Mouse (Mus musculus) CH12.LX (cell line): ENCODE measurements around the gene Ptgs2. TPM values are rescaled to one million over a fixed set of nuclear protein-coding genes. Genes with fewer than 3 reads are reported as not detected.

Source experiments
- DNase-seq: peaks from one replicate; pipeline ENCODE4 v3.0.0-alpha.2; 2013; ENCODE audit errors: extremely low read depth
- H3K27ac ChIP-seq: 2 replicates; pipeline ENCODE4 v1.5.1; 2012; ENCODE audit warnings: low read depth, mild to moderate bottlenecking, control low read depth, moderate library complexity; ENCODE audit not compliant: insufficient read depth
- H3K27me3 ChIP-seq: replicated peaks from 2 replicates; pipeline ENCODE3; 2012; ENCODE audit warnings: inconsistent platforms
- H3K36me3 ChIP-seq, 2 experiments: replicated peaks in 1 of 2; 2 replicates each; pipeline versions ENCODE3 to v1.6.1; 2012; ENCODE audit warnings: inconsistent platforms in 1 of 2, low read length in 1 of 2, mild to moderate bottlenecking in 1 of 2, mixed read lengths in 1 of 2, moderate library complexity in 1 of 2; ENCODE audit not compliant: control insufficient read depth in 1 of 2, insufficient read depth in 1 of 2
- H3K4me1 ChIP-seq, 2 experiments: 2 replicates each; pipeline ENCODE4 v1.6.1; 2012; ENCODE audit warnings: inconsistent platforms in 1 of 2, moderate library complexity in 1 of 2; ENCODE audit not compliant: insufficient read depth in 2 of 2, control insufficient read depth in 1 of 2
- H3K4me2 ChIP-seq: 2 replicates; pipeline ENCODE4 v1.6.1; 2012; ENCODE audit warnings: low read depth, mild to moderate bottlenecking, control low read depth; ENCODE audit not compliant: poor library complexity, insufficient read depth, severe bottlenecking
- H3K4me3 ChIP-seq, 3 experiments: fragments of 150-350 bp in 1 of 3; sonication (generic) in 1 of 3; replicated peaks in 1 of 3; 2 replicates each; pipeline versions ENCODE3 to v1.5.1; 2011 to 2012; ENCODE audit warnings: low read depth in 2 of 3, low read length in 2 of 3, mild to moderate bottlenecking in 2 of 3, moderate library complexity in 2 of 3, control low read depth in 1 of 3, improper control_type of control experiment in 1 of 3, inconsistent platforms in 1 of 3, mixed read lengths in 1 of 3; ENCODE audit not compliant: poor library complexity in 1 of 3
- H3K79me2 ChIP-seq: replicated peaks from 2 replicates; pipeline ENCODE4 v1.6.1; 2012; ENCODE audit warnings: mild to moderate bottlenecking, moderate library complexity; ENCODE audit not compliant: control insufficient read depth, poor library complexity, insufficient read depth, severe bottlenecking; ENCODE audit errors: extremely low read depth
- H3K9ac ChIP-seq: 2 replicates; pipeline ENCODE4 v1.6.1; 2012; ENCODE audit warnings: low read depth, mild to moderate bottlenecking, control low read depth, moderate library complexity; ENCODE audit not compliant: insufficient read depth
- H3K9me3 ChIP-seq: replicated peaks from 2 replicates; pipeline ENCODE3; 2012; ENCODE audit warnings: low read length, inconsistent platforms, mixed read lengths
- ETS1 ChIP-seq: conservative IDR thresholded peaks from 2 replicates; pipeline ENCODE4 v1.6.1; 2012; ENCODE audit warnings: low read depth, mild to moderate bottlenecking, inconsistent platforms, low read length, improper control_type of control experiment, moderate library complexity
- GABPA ChIP-seq: IDR thresholded peaks from 2 replicates; pipeline ENCODE4 v1.6.1; 2012; ENCODE audit warnings: low read depth, low read length, improper control_type of control experiment, inconsistent platforms; ENCODE audit not compliant: insufficient replicate concordance
- IRF4 ChIP-seq: IDR thresholded peaks from 2 replicates; pipeline ENCODE4 v1.6.1; 2014; ENCODE audit warnings: low read depth, mild to moderate bottlenecking, inconsistent platforms, low read length, improper control_type of control experiment
- JUN ChIP-seq: IDR thresholded peaks from 2 replicates; pipeline ENCODE4 v1.6.1; 2011; ENCODE audit warnings: low read depth, mild to moderate bottlenecking, low read length, improper control_type of control experiment, moderate library complexity; ENCODE audit not compliant: insufficient read depth
- KAT2A ChIP-seq: IDR thresholded peaks from 2 replicates; pipeline ENCODE4 v1.6.1; 2012; ENCODE audit warnings: low read length, improper control_type of control experiment, inconsistent platforms; ENCODE audit not compliant: insufficient replicate concordance
- MAFK ChIP-seq: IDR thresholded peaks from 2 replicates; pipeline ENCODE4 v1.6.1; 2011; ENCODE audit warnings: low read length, improper control_type of control experiment; ENCODE audit not compliant: insufficient replicate concordance
- MAX ChIP-seq: IDR thresholded peaks from 2 replicates; pipeline ENCODE4 v1.6.1; 2011; ENCODE audit warnings: low read length, improper control_type of control experiment
- MAZ ChIP-seq: IDR thresholded peaks from 2 replicates; pipeline ENCODE4 v1.6.1; 2012; ENCODE audit warnings: low read depth, mild to moderate bottlenecking, inconsistent platforms, low read length, improper control_type of control experiment, moderate library complexity
- MXI1 ChIP-seq: IDR thresholded peaks from 2 replicates; pipeline ENCODE4 v1.6.1; 2011; ENCODE audit warnings: mild to moderate bottlenecking, low read depth, low read length, improper control_type of control experiment
- MYC ChIP-seq: IDR thresholded peaks from 2 replicates; pipeline ENCODE4 v1.6.1; 2011; ENCODE audit warnings: low read depth, mild to moderate bottlenecking, improper control_type of control experiment, low read length
- NELFE ChIP-seq: IDR thresholded peaks from 2 replicates; pipeline ENCODE4 v1.6.1; 2011; ENCODE audit warnings: low read depth, low read length, improper control_type of control experiment
- NRF1 ChIP-seq: IDR thresholded peaks from 2 replicates; pipeline ENCODE4 v1.6.1; 2014; ENCODE audit warnings: low read depth, mild to moderate bottlenecking, inconsistent platforms, low read length, improper control_type of control experiment, moderate library complexity
- PAX5 ChIP-seq: IDR thresholded peaks from 2 replicates; pipeline ENCODE4 v1.6.1; 2012; ENCODE audit warnings: low read length, inconsistent platforms, mixed read lengths
- SMC3 ChIP-seq: IDR thresholded peaks from 2 replicates; pipeline ENCODE4 v1.6.1; 2011; ENCODE audit warnings: low read depth, low read length, improper control_type of control experiment
- TBP ChIP-seq: conservative IDR thresholded peaks from 2 replicates; pipeline ENCODE4 v1.6.1; 2011; ENCODE audit warnings: low read depth, low read length, improper control_type of control experiment
- TCF12 ChIP-seq: IDR thresholded peaks from 2 replicates; pipeline ENCODE4 v1.6.1; 2014; ENCODE audit warnings: low read depth, mild to moderate bottlenecking, inconsistent platforms, low read length, improper control_type of control experiment
- USF1 ChIP-seq: IDR thresholded peaks from 2 replicates; pipeline ENCODE4 v1.6.1; 2014; ENCODE audit warnings: low read depth, mild to moderate bottlenecking, inconsistent platforms, low read length, improper control_type of control experiment
- USF2 ChIP-seq: conservative IDR thresholded peaks from 2 replicates; pipeline ENCODE4 v1.6.1; 2011; ENCODE audit warnings: low read depth, low read length, improper control_type of control experiment
- ZC3H11A ChIP-seq: IDR thresholded peaks from 2 replicates; pipeline ENCODE4 v1.6.1; 2012; ENCODE audit warnings: low read depth, mild to moderate bottlenecking, inconsistent platforms, low read length, improper control_type of control experiment
- ZKSCAN1 ChIP-seq: IDR thresholded peaks from 2 replicates; pipeline ENCODE4 v1.6.1; 2012; ENCODE audit warnings: low read depth, inconsistent platforms, low read length, improper control_type of control experiment, borderline replicate concordance
- ZNF384 ChIP-seq: IDR thresholded peaks from 2 replicates; pipeline ENCODE4 v1.6.1; 2012; ENCODE audit warnings: low read depth, low read length, improper control_type of control experiment, inconsistent platforms
- dilution Hi-C: fragments of 300-500 bp; cut with MboI; formaldehyde crosslinking; loops from 2 replicates; pipeline ENCODE4 v1.14.3; 2020; ENCODE audit warnings: low sequenced_read_pairs; ENCODE audit not compliant: extremely low pct_unique_long_range_greater_than_20kb, extremely low pct_ligation_motif_present
- in situ Hi-C: fragments of 300-500 bp; cut with MboI; formaldehyde crosslinking; loops from 3 replicates; pipeline ENCODE4 v1.14.3; 2019; ENCODE audit warnings: low sequenced_read_pairs, low pct_ligation_motif_present, low pct_unique_long_range_greater_than_20kb, mixed read lengths
- polyA plus RNA-seq: library from polyadenylated mRNA; unstranded; fragments of >175 nt; gene quantifications from 2 replicates; pipeline ENCODE4 v1.2.1, GENCODE M21; 2012; ENCODE audit warnings: low read depth; ENCODE audit not compliant: insufficient read length
- total RNA-seq, 2 experiments: library from RNA; depleted of rRNA; stranded (reverse); fragments of 300-350 nt in 1 of 2; fragments of >200 nt in 1 of 2; gene quantifications; 2 replicates each; pipeline ENCODE4 v1.2.3; 2012 to 2014

Ptgs2 gene
- total and polyA plus RNA-seq, 3 experiments = 0.09 to 0.34 (median 0.30) TPM

GRCm38 (mm10) chr1:150139730-150140129 lies 39.9 kb downstream of the Ptgs2 start:
- Histone ChIP-seq H3K4me2 (no peak overlapping the region), H3K27ac (no peak overlapping the region), H3K27me3 (no peaks in the 10 kb centered on the region), H3K4me3 (no peak overlapping the region), H3K4me1 (peaks cover 3 to 4% of the 10 kb centered on the region in 2 experiments; a peak in 1 of 4 replicates), H3K36me3 (no peaks in the 10 kb centered on the region), H3K9ac (no peak overlapping the region), H3K79me2 (no peaks in the 10 kb centered on the region), H3K9me3 (no peaks in the 10 kb centered on the region)
- dilution Hi-C loops = no loop called here
- in situ Hi-C loops = no loop called here
- DNase-seq = no peak
- no peak for TF ChIP-seq NRF1
- no peak for TF ChIP-seq MAFK
- no peak for TF ChIP-seq MAZ
- no peak for TF ChIP-seq GABPA
- TF ChIP-seq NELFE = no peak
- no peak for TF ChIP-seq MAX
- TF ChIP-seq ZKSCAN1 = no peak
- TF ChIP-seq TBP = no peak
- no peak for TF ChIP-seq SMC3
- no peak for TF ChIP-seq KAT2A
- no peak for TF ChIP-seq JUN
- TF ChIP-seq USF2 = no peak
- TF ChIP-seq ZNF384 = no peak
- no peak for TF ChIP-seq ZC3H11A
- TF ChIP-seq MXI1 = no peak
- TF ChIP-seq USF1 = no peak
- no peak for TF ChIP-seq PAX5
- no peak for TF ChIP-seq MYC
- TF ChIP-seq TCF12 = no peak
- TF ChIP-seq IRF4 = no peak

GRCm38 (mm10) chr1:150141939-150142338 lies 42.1 kb downstream of the Ptgs2 start:
- H3K36me3 ChIP-seq = no peaks in the 10 kb centered on the region
- no peaks in the 10 kb centered on the region for H3K79me2 ChIP-seq
- no peak overlapping the region for H3K4me3 ChIP-seq
- no peak overlapping the region for H3K4me2 ChIP-seq
- H3K27ac ChIP-seq = no peak overlapping the region
- no peak for DNase-seq
- H3K9me3 ChIP-seq = no peaks in the 10 kb centered on the region
- H3K27me3 ChIP-seq = no peaks in the 10 kb centered on the region
- H3K9ac ChIP-seq = no peak overlapping the region
- dilution Hi-C loops = no loop called here
- in situ Hi-C loops = no loop called here
- no peak for TF ChIP-seq JUN
- no peak for TF ChIP-seq ETS1
- no peaks in the 10 kb centered on the region for H3K4me1 ChIP-seq
